11 mouse cellular contexts compared by ENCODE assay signal in genomic region chr4:148818161-148818560, GRCm38 (mm10).
"Had no signal": no experiment of that assay in that cellular context is flagged by ENCODE, and none has a peak within 500 bp of the region (broad histone marks: within the 10 kb centered on the region; RNA-seq: fewer than 3 reads in every experiment).

No protein-coding gene starts in this region.

- ATAC-seq: midbrain, embryonic 13.5 days had no signal

- H3K9me3 ChIP-seq: limb, embryonic 13.5 days; midbrain, embryonic 13.5 days; neural tube, embryonic 12.5 days had no signal

- H3K36me3 ChIP-seq: limb, embryonic 13.5 days; midbrain, embryonic 13.5 days; neural tube, embryonic 12.5 days had no signal

- DNase-seq: kidney, postnatal 10 days; kidney, postnatal 4 days; left cerebral cortex, postnatal 4 days; lung, adult 18-20 months; right cerebral cortex, postnatal 4 days; thymus, postnatal 4 days had no signal

- H3K4me3 ChIP-seq: layer of hippocampus, adult 2 months; limb, embryonic 13.5 days; midbrain, embryonic 13.5 days; neural tube, embryonic 12.5 days had no signal

- H3K27ac ChIP-seq: layer of hippocampus, adult 2 months; limb, embryonic 13.5 days; liver, embryonic 14.5 days; midbrain, embryonic 13.5 days; neural tube, embryonic 12.5 days had no signal

- H3K4me2 ChIP-seq: limb, embryonic 13.5 days; midbrain, embryonic 13.5 days; neural tube, embryonic 12.5 days had no signal

- H3K9ac ChIP-seq: limb, embryonic 13.5 days; liver, embryonic 14.5 days; midbrain, embryonic 13.5 days; neural tube, embryonic 12.5 days had no signal
